Mouse (Mus musculus): ENCODE results near the gene Nbas.

Nbas gene

GRCm38 (mm10) chr12:13410191-13410590 lies 141.3 kb downstream of the Nbas start:
- DNase-seq: no peak

- DNase-seq: no peak
These were observed 149.7 kb downstream of the Nbas start for GRCm38 (mm10) chr12:13418651-13419050.

GRCm38 (mm10) chr12:13430219-13430618 lies 161.3 kb downstream of the Nbas start:
- DNase-seq: no peak

- no peak for DNase-seq
These were observed 175.9 kb downstream of the Nbas start for GRCm38 (mm10) chr12:13444653-13445431.

- no peak for DNase-seq
These were observed 176.6 kb downstream of the Nbas start for GRCm38 (mm10) chr12:13445486-13446065.

- DNase-seq: no peak
These were observed 180.0 kb downstream of the Nbas start for GRCm38 (mm10) chr12:13448916-13449315.

GRCm38 (mm10) chr12:13452050-13452449 lies 183.1 kb downstream of the Nbas start:
- DNase-seq: no peak

GRCm38 (mm10) chr12:13460223-13460853 lies 191.4 kb downstream of the Nbas start:
- no peak for DNase-seq

GRCm38 (mm10) chr12:13461558-13462153 lies 192.7 kb downstream of the Nbas start:
- DNase-seq: no peak

- DNase-seq: no peak
These were observed 193.5 kb downstream of the Nbas start for GRCm38 (mm10) chr12:13462397-13462796.

- DNase-seq: no peak
These were observed 196.6 kb downstream of the Nbas start for GRCm38 (mm10) chr12:13465554-13465953.

GRCm38 (mm10) chr12:13474881-13475280 lies 205.9 kb downstream of the Nbas start:
- DNase-seq: no peak

- DNase-seq: no peak
These were observed 210.2 kb downstream of the Nbas start for GRCm38 (mm10) chr12:13479163-13479562.

GRCm38 (mm10) chr12:13486278-13486677 lies 217.3 kb downstream of the Nbas start:
- no peak for DNase-seq

- no peak for DNase-seq
These were observed 228.3 kb downstream of the Nbas start for GRCm38 (mm10) chr12:13497211-13497610.

- peak; percentile 33 for DNase-seq
These were observed 230.4 kb downstream of the Nbas start for GRCm38 (mm10) chr12:13499237-13499889.

GRCm38 (mm10) chr12:13500191-13500590 lies 231.3 kb downstream of the Nbas start:
- no peak for DNase-seq

- no peak for DNase-seq
These were observed 236.0 kb downstream of the Nbas start for GRCm38 (mm10) chr12:13504771-13505444.

GRCm38 (mm10) chr12:13518082-13518481 lies 249.1 kb downstream of the Nbas start:
- DNase-seq: no peak

GRCm38 (mm10) chr12:13519413-13519812 lies 250.5 kb downstream of the Nbas start:
- no peak for DNase-seq

GRCm38 (mm10) chr12:13532731-13533365 lies 263.9 kb downstream of the Nbas start:
- no peak for DNase-seq

GRCm38 (mm10) chr12:13539171-13539570 lies 270.2 kb downstream of the Nbas start:
- no peak for DNase-seq
